Mouse (Mus musculus) megakaryocyte, embryonic 14.5 days (primary cell): ENCODE data around the gene Stxbp2. TPM values are rescaled to one million over a fixed set of nuclear protein-coding genes. Genes with fewer than 3 reads are reported as not detected.

ENCODE experiments used
- H3K27me3 ChIP-seq: replicated peaks from 2 replicates; pipeline ENCODE3; 2012; ENCODE audit warnings: inconsistent platforms
- H3K36me3 ChIP-seq: replicated peaks from 2 replicates; pipeline ENCODE3; 2012; ENCODE audit warnings: low read length, inconsistent platforms, mixed read lengths
- H3K4me1 ChIP-seq: 2 replicates; pipeline ENCODE4 v1.6.1; 2012; ENCODE audit warnings: inconsistent platforms
- H3K4me3 ChIP-seq: replicated peaks from 2 replicates; pipeline ENCODE3; 2012; ENCODE audit warnings: moderate library complexity, mild to moderate bottlenecking, inconsistent platforms
- H3K9me3 ChIP-seq: 2 replicates; pipeline ENCODE4 v1.6.1; 2012; ENCODE audit warnings: inconsistent platforms
- FLI1 ChIP-seq: IDR thresholded peaks from 2 replicates; pipeline ENCODE4 v1.6.1; 2012; ENCODE audit warnings: low read length, inconsistent platforms, mixed read lengths
- GATA1 ChIP-seq: IDR thresholded peaks from 3 replicates; pipeline ENCODE4 v1.6.1; 2012; ENCODE audit warnings: mixed read lengths, low read length, inconsistent platforms, borderline replicate concordance
- polyA plus RNA-seq: library from polyadenylated mRNA; stranded (reverse); fragments of >175 nt; gene quantifications from 2 replicates; pipeline ENCODE4 v1.2.3, GENCODE M21; 2012; ENCODE audit warnings: low replicate concordance; ENCODE audit not compliant: insufficient read depth

Gene Stxbp2
- polyA plus RNA-seq, 1 experiment = 675 TPM

GRCm38 (mm10) chr8:3628014-3628413 is 2.7 kb upstream of the Stxbp2 start:
- Histone ChIP-seq H3K9me3 (no peaks in the 10 kb centered on the region), H3K27me3 (no peaks in the 10 kb centered on the region), H3K36me3 (peaks cover 38% of the 10 kb centered on the region), H3K4me3 (no peak overlapping the region), H3K4me1 (peaks cover 52% of the 10 kb centered on the region)
- TF ChIP-seq GATA1 = no peak
- TF ChIP-seq FLI1 = no peak

- Histone ChIP-seq H3K4me3 (peak overlapping the region; percentile 96), H3K4me1 (peaks cover 72% of the 10 kb centered on the region)
Observed at GRCm38 (mm10) chr8:3631478-3631875, 722 bp downstream of the Stxbp2 start.

GRCm38 (mm10) chr8:3645804-3646203 is 15.0 kb downstream of the Stxbp2 start:
- H3K4me1 ChIP-seq = peaks cover 40% of the 10 kb centered on the region
- H3K4me3 ChIP-seq = peak overlapping the region; percentile 57
- peaks cover 37% of the 10 kb centered on the region for H3K36me3 ChIP-seq
- H3K27me3 ChIP-seq = no peaks in the 10 kb centered on the region
- TF ChIP-seq FLI1 (no peak), GATA1 (no peak)
- no peaks in the 10 kb centered on the region for H3K9me3 ChIP-seq

More at GRCm38 (mm10) chr8:3631478-3631875, 722 bp downstream of the Stxbp2 start:
- Histone ChIP-seq H3K9me3 (no peaks in the 10 kb centered on the region), H3K27me3 (no peaks in the 10 kb centered on the region), H3K36me3 (peaks cover 46% of the 10 kb centered on the region)
- TF ChIP-seq FLI1 (no peak), GATA1 (no peak)

DNA sequence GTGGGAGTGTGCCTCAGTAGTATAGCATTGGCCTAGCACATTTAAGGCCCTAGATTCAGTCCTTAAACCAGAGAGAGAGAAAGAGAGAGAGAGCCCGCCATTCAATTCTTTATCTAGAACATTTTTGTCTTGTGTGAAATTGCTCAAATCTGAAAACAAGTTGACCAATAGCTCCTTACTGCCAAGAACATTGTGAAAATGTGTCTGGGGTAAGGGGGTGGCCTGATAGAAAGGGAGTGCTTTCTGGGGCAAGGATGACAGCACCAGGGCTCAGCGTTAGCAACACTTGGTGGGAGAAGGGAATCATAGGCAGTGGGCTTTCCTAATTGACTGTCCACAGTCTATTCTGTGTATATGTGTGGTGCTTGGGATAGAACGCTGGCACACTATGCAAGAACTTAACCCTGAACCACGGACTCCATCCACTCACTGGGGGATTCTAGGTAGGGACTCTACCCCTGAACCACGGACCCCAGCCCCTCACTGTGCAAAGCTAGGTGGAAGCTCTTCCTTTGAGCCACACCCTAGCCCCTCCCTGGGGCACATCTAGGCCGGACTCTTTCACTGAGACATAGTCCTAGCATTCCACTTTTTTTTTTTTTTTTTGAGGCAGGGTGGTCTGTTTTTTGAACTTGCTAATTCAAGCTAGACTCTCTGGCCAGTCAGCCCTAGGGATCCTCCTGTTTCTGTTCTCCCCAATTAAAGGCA is 16.2 kb downstream of the Stxbp2 start:
- H3K4me3 ChIP-seq = no peak overlapping the region
- TF ChIP-seq FLI1 (no peak), GATA1 (no peak)
- no peaks in the 10 kb centered on the region for H3K9me3 ChIP-seq
- H3K27me3 ChIP-seq = peaks cover 2% of the 10 kb centered on the region
- peaks cover 28% of the 10 kb centered on the region for H3K4me1 ChIP-seq
- H3K36me3 ChIP-seq = peaks cover 25% of the 10 kb centered on the region

GRCm38 (mm10) chr8:3647561-3647960 is 16.8 kb downstream of the Stxbp2 start:
- peaks cover 19% of the 10 kb centered on the region for H3K36me3 ChIP-seq
- H3K4me3 ChIP-seq = no peak overlapping the region
- H3K27me3 ChIP-seq = peaks cover 2% of the 10 kb centered on the region
- H3K4me1 ChIP-seq = peaks cover 28% of the 10 kb centered on the region
- TF ChIP-seq GATA1 (no peak), FLI1 (no peak)
- H3K9me3 ChIP-seq = no peaks in the 10 kb centered on the region

DNA sequence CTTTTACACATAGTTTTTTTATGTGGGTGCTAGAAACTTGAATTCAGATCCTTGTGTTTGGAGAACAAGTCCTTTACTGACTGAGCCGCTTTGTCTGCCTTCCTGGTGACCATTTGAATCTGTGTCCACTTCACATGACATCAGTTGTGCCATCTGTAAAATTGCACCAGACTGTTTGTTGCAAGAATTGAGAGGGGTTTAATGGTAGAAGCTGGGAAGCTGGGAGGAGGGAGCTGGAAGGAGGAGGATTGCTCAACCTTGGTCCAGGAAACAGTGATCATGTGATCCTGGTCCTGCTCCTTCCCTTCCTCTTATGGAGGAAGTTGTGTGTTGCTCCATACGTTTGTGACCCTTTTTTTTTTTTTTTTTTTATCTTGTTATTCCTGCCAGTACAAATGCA is 17.5 kb downstream of the Stxbp2 start:
- Histone ChIP-seq H3K9me3 (no peaks in the 10 kb centered on the region), H3K27me3 (peaks cover 2% of the 10 kb centered on the region), H3K4me3 (no peak overlapping the region), H3K36me3 (peaks cover 12% of the 10 kb centered on the region), H3K4me1 (peaks cover 32% of the 10 kb centered on the region)
- no peak for TF ChIP-seq FLI1
- no peak for TF ChIP-seq GATA1

DNA sequence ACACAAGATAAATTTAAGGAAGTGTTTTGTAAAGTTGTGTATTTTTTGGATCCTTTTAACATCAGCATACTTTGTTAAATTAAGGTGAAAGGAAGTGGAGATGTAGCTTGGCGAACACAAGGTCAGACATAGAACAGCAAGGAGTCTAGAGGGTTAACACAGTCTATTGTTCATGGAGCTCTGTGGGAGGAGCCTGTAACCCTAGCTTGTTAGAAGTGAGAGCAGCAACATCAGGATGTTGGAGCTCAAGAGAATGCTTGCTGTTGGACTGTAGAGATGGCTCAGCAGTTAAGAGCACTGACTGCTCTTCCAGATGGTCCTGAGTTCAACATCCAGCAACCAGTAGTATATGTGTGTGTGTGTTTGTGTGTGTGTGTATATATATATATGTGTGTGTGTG is 18.2 kb downstream of the Stxbp2 start:
- H3K4me3 ChIP-seq = no peak overlapping the region

DNA sequence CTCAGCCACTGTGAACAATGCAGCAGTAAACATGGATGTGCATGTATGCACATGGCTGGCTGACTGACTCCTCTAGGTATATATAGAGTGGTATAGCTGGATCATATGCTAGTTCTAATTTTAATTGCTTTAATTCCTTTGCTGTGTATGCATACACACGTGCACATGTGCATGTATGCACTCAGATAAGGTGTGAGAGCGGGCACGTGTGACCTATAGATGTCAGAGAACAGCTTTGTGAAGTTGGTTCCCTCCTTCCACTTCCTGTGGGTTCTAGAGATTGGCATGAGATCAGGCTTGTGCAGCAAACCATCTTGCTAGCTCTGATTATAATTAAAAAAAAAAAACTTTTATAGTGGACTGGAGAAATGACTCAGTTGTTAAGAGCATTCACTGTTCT is 22.1 kb downstream of the Stxbp2 start:
- H3K27me3 ChIP-seq = peaks cover 25% of the 10 kb centered on the region
- TF ChIP-seq FLI1 (no peak), GATA1 (no peak)
- H3K4me1 ChIP-seq = peaks cover 48% of the 10 kb centered on the region
- H3K9me3 ChIP-seq = no peaks in the 10 kb centered on the region
- H3K4me3 ChIP-seq = no peak overlapping the region
- H3K36me3 ChIP-seq = no peaks in the 10 kb centered on the region

More for the DNA sequence above, 18.2 kb downstream of the Stxbp2 start:
- no peak for TF ChIP-seq GATA1
- H3K4me1 ChIP-seq = peaks cover 38% of the 10 kb centered on the region
- peaks cover 2% of the 10 kb centered on the region for H3K27me3 ChIP-seq
- no peaks in the 10 kb centered on the region for H3K9me3 ChIP-seq
- peaks cover 6% of the 10 kb centered on the region for H3K36me3 ChIP-seq

GRCm38 (mm10) chr8:3654726-3655508 is 24.2 kb downstream of the Stxbp2 start:
- Histone ChIP-seq H3K4me3 (no peak overlapping the region), H3K4me1 (peaks cover 43% of the 10 kb centered on the region), H3K9me3 (no peaks in the 10 kb centered on the region), H3K36me3 (no peaks in the 10 kb centered on the region), H3K27me3 (peaks cover 28% of the 10 kb centered on the region)
- TF ChIP-seq GATA1 = no peak
- TF ChIP-seq FLI1 = no peak

- Histone ChIP-seq H3K4me1 (peaks cover 48% of the 10 kb centered on the region), H3K4me3 (no peak within 1 kb of the TSS), H3K9me3 (no peaks in the 10 kb centered on the region), H3K27me3 (peaks cover 28% of the 10 kb centered on the region), H3K36me3 (no peaks in the 10 kb centered on the region)
- no peak for TF ChIP-seq GATA1
- TF ChIP-seq FLI1 = no peak
Observed at GRCm38 (mm10) chr8:3655526-3655925, 24.8 kb downstream of the Stxbp2 start, which contains the start of gene Retn. Gene Retn, plus strand, starts transcription at chr8:3655770.
